Comparison of ENCODE assay signal across 21 mouse cellular contexts in the genomic region with DNA sequence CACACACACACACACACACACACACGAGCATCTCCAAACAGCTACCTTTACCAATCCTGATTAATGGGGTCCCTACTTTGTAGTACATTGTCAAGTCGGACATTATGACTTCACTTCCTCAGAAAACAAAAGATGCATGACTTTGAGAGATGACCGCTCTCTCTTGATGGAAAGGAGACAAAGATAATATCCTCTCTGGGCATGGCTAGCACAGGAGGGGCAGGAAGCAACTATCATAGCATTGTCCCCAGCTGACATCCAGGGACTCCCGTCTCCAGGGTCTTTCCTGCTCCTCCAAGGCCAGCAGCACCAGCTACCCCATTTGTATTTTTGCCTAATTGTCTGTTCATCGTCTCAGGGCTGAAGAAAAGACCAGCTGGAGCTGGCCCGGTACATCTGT.
DNase-seq lines count a peak whose midpoint lies in the region; ATAC-seq and TF ChIP-seq lines count a peak whose summit lies in the region.
"Had no signal": no experiment of that assay in that cellular context is flagged by ENCODE, and none has a peak within 500 bp of the region (broad histone marks: within the 10 kb centered on the region; RNA-seq: fewer than 3 reads in every experiment).

No protein-coding gene starts in this region.

- TF ChIP-seq CTCF in midbrain, postnatal 0 days (IDR thresholded peaks at IDR 0.05): no peak

- peak; percentile 4 for DNase-seq in kidney, adult 11 months
- DNase-seq in kidney, adult 18-20 months: no peak
- no peak for DNase-seq in lung, adult 18-20 months
- DNase-seq in lung, postnatal 10 days: peak; percentile 48
- peak; percentile 25 to 46 for DNase-seq in lung, postnatal 4 days
- DNase-seq in midbrain, postnatal 0 days (ENCODE audit: low spot score): no peak
- DNase-seq: adrenal gland, adult 8-10 months; adrenal gland, postnatal 36 days; cerebellum, adult 11 months; cerebellum, adult 8-10 months; cerebellum, postnatal 14 days; embryo, embryonic 11 days; forebrain, postnatal 0 days; gastrocnemius, postnatal 14 days; heart, postnatal 14 days had no signal

- ATAC-seq in lung, embryonic 15.5 days (ENCODE audit: borderline replicate concordance, extremely low read depth, low FRiP score, low TSS enrichment): 0 out of 2 replicates have a peak, but pooled peaks have one; percentile 53
- no peak for ATAC-seq in midbrain, postnatal 0 days (ENCODE audit: low FRiP score)
- ATAC-seq: forebrain, postnatal 0 days; hindbrain, postnatal 0 days had no signal

- no peak overlapping the region for H3K4me3 ChIP-seq in lung, embryonic 15.5 days
- H3K4me3 ChIP-seq in midbrain, postnatal 0 days (ENCODE audit: low read depth, low read length): no peak overlapping the region
- H3K4me3 ChIP-seq: embryonic facial prominence, embryonic 15.5 days; forebrain, embryonic 12.5 days; heart, embryonic 13.5 days; hindbrain, embryonic 13.5 days had no signal

- H3K36me3 ChIP-seq in lung, embryonic 15.5 days: no peaks in the 10 kb centered on the region
- no peaks in the 10 kb centered on the region for H3K36me3 ChIP-seq in midbrain, postnatal 0 days (ENCODE audit: insufficient read depth, low read length)
- H3K36me3 ChIP-seq: embryonic facial prominence, embryonic 15.5 days; forebrain, embryonic 12.5 days; heart, embryonic 13.5 days; hindbrain, embryonic 13.5 days had no signal

- 67% methylated on average over 6 of the region's 6 CpGs for WGBS in lung, embryonic 15.5 days
- WGBS in midbrain, postnatal 0 days: 77% methylated on average over 6 of the region's 6 CpGs

- no peak overlapping the region for H3K9ac ChIP-seq in lung, embryonic 15.5 days
- H3K9ac ChIP-seq in midbrain, postnatal 0 days (replicated peaks; ENCODE audit: low read length, poor library complexity, severe bottlenecking): no peak overlapping the region
- H3K9ac ChIP-seq: embryonic facial prominence, embryonic 15.5 days; forebrain, embryonic 12.5 days; forebrain, postnatal 0 days; heart, embryonic 13.5 days; hindbrain, embryonic 13.5 days had no signal

- H3K9me3 ChIP-seq in lung, embryonic 15.5 days: no peaks in the 10 kb centered on the region
- H3K9me3 ChIP-seq in midbrain, postnatal 0 days (ENCODE audit: low read length): no peaks in the 10 kb centered on the region
- H3K9me3 ChIP-seq: embryonic facial prominence, embryonic 15.5 days; forebrain, embryonic 12.5 days; heart, embryonic 13.5 days; hindbrain, embryonic 13.5 days had no signal

- peaks cover 23% of the 10 kb centered on the region for H3K4me1 ChIP-seq in lung, embryonic 15.5 days
- peaks cover 10% of the 10 kb centered on the region; the same call in 1 of the 2 replicates for H3K4me1 ChIP-seq in midbrain, postnatal 0 days (ENCODE audit: insufficient read depth, low read length)

- H3K4me2 ChIP-seq in lung, embryonic 15.5 days: no peak overlapping the region
- H3K4me2 ChIP-seq in midbrain, postnatal 0 days (ENCODE audit: low read depth, low read length, poor library complexity, severe bottlenecking): no peak overlapping the region
- H3K4me2 ChIP-seq: embryonic facial prominence, embryonic 15.5 days; forebrain, embryonic 12.5 days; heart, embryonic 13.5 days; hindbrain, embryonic 13.5 days had no signal

- H3K27me3 ChIP-seq in lung, embryonic 15.5 days: no peaks in the 10 kb centered on the region
- H3K27me3 ChIP-seq in midbrain, postnatal 0 days (ENCODE audit: insufficient read depth, low read length): no peaks in the 10 kb centered on the region
- H3K27me3 ChIP-seq: embryonic facial prominence, embryonic 15.5 days; heart, embryonic 13.5 days had no signal

- no peak overlapping the region; the same call in 1 of the 2 replicates for H3K27ac ChIP-seq in lung, embryonic 15.5 days
- no peak overlapping the region for H3K27ac ChIP-seq in midbrain, postnatal 0 days (ENCODE audit: low read depth, low read length)
- H3K27ac ChIP-seq: embryonic facial prominence, embryonic 15.5 days; forebrain, embryonic 12.5 days; heart, embryonic 13.5 days; hindbrain, embryonic 13.5 days; hindbrain, postnatal 0 days had no signal

Comparison
In these comparisons a context has a peak if more than half of its experiments do, and no peak if none do; other contexts are left out.
1. DNase-seq: peak in kidney, adult 11 months (single experiment), lung, postnatal 10 days (single experiment) and lung, postnatal 4 days (2 of 2); none in kidney, adult 18-20 months (single experiment), lung, adult 18-20 months (0 of 2) and midbrain, postnatal 0 days (single experiment).